Mouse (Mus musculus): ENCODE data around the gene Camk1. TPM values are rescaled to one million over a fixed set of nuclear protein-coding genes. Genes with fewer than 3 reads are reported as not detected.

Camk1 gene
- polyA plus RNA-seq, 1 experiment from 2014 or later: 110 TPM

- no peak overlapping the region for H3K9ac ChIP-seq
- H3K9me3 ChIP-seq (replicated peaks): no peaks in the 10 kb centered on the region
- 50% methylated on average over 3 of the region's 3 CpGs for WGBS
- 0 out of 2 replicates have a peak, but pooled peaks cover 3% of the 10 kb centered on the region for H3K27me3 ChIP-seq (replicated peaks)
- 0 out of 2 replicates have a peak, but pooled peaks cover 3% of the 10 kb centered on the region for H3K4me1 ChIP-seq (replicated peaks)
- H3K4me2 ChIP-seq: no peak overlapping the region
- H3K27ac ChIP-seq (ENCODE audit: poor library complexity, severe bottlenecking): no peak overlapping the region
- no peak for ATAC-seq (ENCODE audit: insufficient number of reproducible peaks, low FRiP score)
- no peak overlapping the region for H3K4me3 ChIP-seq
- H3K36me3 ChIP-seq: no peaks in the 10 kb centered on the region
Observed at GRCm38 (mm10) chr6:113353696-113354095, 9.9 kb upstream of the Camk1 start.

- ATAC-seq (ENCODE audit: insufficient number of reproducible peaks, low FRiP score): no peak
- Histone ChIP-seq H3K9ac (no peak overlapping the region), H3K36me3 (no peaks in the 10 kb centered on the region), H3K9me3 (replicated peaks) (no peaks in the 10 kb centered on the region), H3K4me2 (no peak overlapping the region), H3K27me3 (replicated peaks) (0 out of 2 replicates have a peak, but pooled peaks cover 3% of the 10 kb centered on the region), H3K4me3 (no peak overlapping the region), H3K4me1 (replicated peaks) (0 out of 2 replicates have a peak, but pooled peaks cover 3% of the 10 kb centered on the region), H3K27ac (ENCODE audit: poor library complexity, severe bottlenecking) (no peak overlapping the region)
- 73% methylated on average over 3 of the region's 3 CpGs for WGBS
Observed at GRCm38 (mm10) chr6:113352820-113353219, 9.0 kb upstream of the Camk1 start.

- Histone ChIP-seq H3K27ac (ENCODE audit: poor library complexity, severe bottlenecking) (no peak overlapping the region), H3K4me1 (replicated peaks) (0 out of 2 replicates have a peak, but pooled peaks cover 3% of the 10 kb centered on the region), H3K27me3 (replicated peaks) (0 out of 2 replicates have a peak, but pooled peaks cover 3% of the 10 kb centered on the region), H3K9me3 (replicated peaks) (no peaks in the 10 kb centered on the region), H3K9ac (no peak overlapping the region), H3K4me3 (no peak overlapping the region), H3K36me3 (no peaks in the 10 kb centered on the region), H3K4me2 (no peak overlapping the region)
- ATAC-seq (ENCODE audit: insufficient number of reproducible peaks, low FRiP score): no peak
- 66% methylated on average over 10 of the region's 10 CpGs for WGBS
Observed at GRCm38 (mm10) chr6:113351653-113352052, 7.9 kb upstream of the Camk1 start.

- no peak for ATAC-seq (ENCODE audit: insufficient number of reproducible peaks, low FRiP score)
- Histone ChIP-seq H3K9ac (no peak overlapping the region), H3K4me3 (no peak overlapping the region), H3K4me2 (no peak overlapping the region), H3K9me3 (replicated peaks) (no peaks in the 10 kb centered on the region), H3K27me3 (replicated peaks) (0 out of 2 replicates have a peak, but pooled peaks cover 3% of the 10 kb centered on the region), H3K4me1 (replicated peaks) (0 out of 2 replicates have a peak, but pooled peaks cover 3% of the 10 kb centered on the region), H3K36me3 (no peaks in the 10 kb centered on the region), H3K27ac (ENCODE audit: poor library complexity, severe bottlenecking) (no peak overlapping the region)
- 52% methylated on average over 1 of the region's 1 CpGs for WGBS
Observed at GRCm38 (mm10) chr6:113351161-113351560, 7.4 kb upstream of the Camk1 start.

GRCm38 (mm10) chr6:113350538-113350937 is 6.8 kb upstream of the Camk1 start:
- H3K36me3 ChIP-seq: no peaks in the 10 kb centered on the region
- no peak overlapping the region for H3K9ac ChIP-seq
- ATAC-seq (ENCODE audit: insufficient number of reproducible peaks, low FRiP score): no peak
- H3K4me1 ChIP-seq (replicated peaks): 0 out of 2 replicates have a peak, but pooled peaks cover 3% of the 10 kb centered on the region
- H3K9me3 ChIP-seq (replicated peaks): no peaks in the 10 kb centered on the region
- H3K27ac ChIP-seq (ENCODE audit: poor library complexity, severe bottlenecking): no peak overlapping the region
- no peak overlapping the region for H3K4me2 ChIP-seq
- H3K4me3 ChIP-seq: no peak overlapping the region
- 0 out of 2 replicates have a peak, but pooled peaks cover 3% of the 10 kb centered on the region for H3K27me3 ChIP-seq (replicated peaks)

GRCm38 (mm10) chr6:113346897-113347296 is 3.1 kb upstream of the Camk1 start:
- WGBS: 76% methylated on average over 4 of the region's 4 CpGs
- Histone ChIP-seq H3K9ac (no peak overlapping the region), H3K4me3 (no peak overlapping the region), H3K4me1 (replicated peaks) (peaks cover 29% of the 10 kb centered on the region), H3K27me3 (replicated peaks) (no peaks in the 10 kb centered on the region), H3K4me2 (no peak overlapping the region), H3K9me3 (replicated peaks) (no peaks in the 10 kb centered on the region), H3K27ac (ENCODE audit: poor library complexity, severe bottlenecking) (no peak overlapping the region), H3K36me3 (no peaks in the 10 kb centered on the region)
- ATAC-seq (ENCODE audit: insufficient number of reproducible peaks, low FRiP score): no peak

- Histone ChIP-seq H3K9me3 (replicated peaks) (no peaks in the 10 kb centered on the region), H3K36me3 (peaks cover 17% of the 10 kb centered on the region), H3K4me3 (peak overlapping the region; percentile 57; the same call in 1 of the 2 replicates), H3K4me1 (replicated peaks) (peaks cover 31% of the 10 kb centered on the region), H3K27me3 (replicated peaks) (no peaks in the 10 kb centered on the region), H3K4me2 (peak overlapping the region; percentile 72), H3K9ac (peak overlapping the region; percentile 85; the same call in 1 of the 2 replicates), H3K27ac (ENCODE audit: poor library complexity, severe bottlenecking) (no peak overlapping the region)
- WGBS: 45% methylated on average over 2 of the region's 2 CpGs
- no peak for ATAC-seq (ENCODE audit: insufficient number of reproducible peaks, low FRiP score)
Observed at GRCm38 (mm10) chr6:113344321-113344720, 537 bp upstream of the Camk1 start.

- Histone ChIP-seq H3K36me3 (peaks cover 38% of the 10 kb centered on the region), H3K4me1 (replicated peaks) (peaks cover 35% of the 10 kb centered on the region), H3K27ac (ENCODE audit: poor library complexity, severe bottlenecking) (peak overlapping the region; percentile 42), H3K9ac (peak overlapping the region; percentile 44; the same call in 1 of the 2 replicates), H3K9me3 (replicated peaks) (no peaks in the 10 kb centered on the region), H3K4me3 (peak overlapping the region; percentile 57), H3K27me3 (replicated peaks) (no peaks in the 10 kb centered on the region), H3K4me2 (peak overlapping the region; percentile 72)
- whole genome bisulfite sequencing: 34% methylated on average over 4 of the region's 7 CpGs
- no peak for ATAC-seq (ENCODE audit: insufficient number of reproducible peaks, low FRiP score)
Observed at GRCm38 (mm10) chr6:113342297-113342696, 1.5 kb downstream of the Camk1 start.

- WGBS: 78% methylated on average over 6 of the region's 6 CpGs
- Histone ChIP-seq H3K9ac (peak overlapping the region; percentile 55; the same call in 1 of the 2 replicates), H3K4me2 (peak overlapping the region; percentile 72), H3K4me1 (replicated peaks) (peaks cover 40% of the 10 kb centered on the region), H3K36me3 (peaks cover 40% of the 10 kb centered on the region), H3K27me3 (replicated peaks) (no peaks in the 10 kb centered on the region), H3K27ac (ENCODE audit: poor library complexity, severe bottlenecking) (peak overlapping the region; percentile 42; the same call in 1 of the 2 replicates), H3K4me3 (peak overlapping the region; percentile 57; the same call in 1 of the 2 replicates), H3K9me3 (replicated peaks) (no peaks in the 10 kb centered on the region)
- ATAC-seq (ENCODE audit: insufficient number of reproducible peaks, low FRiP score): no peak
Observed at GRCm38 (mm10) chr6:113341574-113341973, 2.2 kb downstream of the Camk1 start.

- H3K9me3 ChIP-seq (replicated peaks): no peaks in the 10 kb centered on the region
- H3K27me3 ChIP-seq (replicated peaks): no peaks in the 10 kb centered on the region
- 51% methylated on average over 8 of the region's 8 CpGs for WGBS
- no peak overlapping the region for H3K4me3 ChIP-seq
- no peak overlapping the region for H3K4me2 ChIP-seq
- ATAC-seq (ENCODE audit: insufficient number of reproducible peaks, low FRiP score): no peak
- no peak overlapping the region for H3K9ac ChIP-seq
- no peak overlapping the region for H3K27ac ChIP-seq (ENCODE audit: poor library complexity, severe bottlenecking)
- H3K4me1 ChIP-seq (replicated peaks): peaks cover 32% of the 10 kb centered on the region
- peaks cover 75% of the 10 kb centered on the region for H3K36me3 ChIP-seq
Observed at GRCm38 (mm10) chr6:113336852-113337620, 6.7 kb downstream of the Camk1 start.

GRCm38 (mm10) chr6:113334216-113334615 is 9.6 kb downstream of the Camk1 start:
- no peak for ATAC-seq (ENCODE audit: insufficient number of reproducible peaks, low FRiP score)
- no peak overlapping the region for H3K4me2 ChIP-seq
- no peak overlapping the region for H3K9ac ChIP-seq
- H3K9me3 ChIP-seq (replicated peaks): no peaks in the 10 kb centered on the region
- 83% methylated on average over 6 of the region's 6 CpGs for WGBS
- no peak overlapping the region for H3K4me3 ChIP-seq
- peaks cover 28% of the 10 kb centered on the region for H3K4me1 ChIP-seq (replicated peaks)
- H3K27ac ChIP-seq (ENCODE audit: poor library complexity, severe bottlenecking): no peak overlapping the region
- peaks cover 72% of the 10 kb centered on the region for H3K36me3 ChIP-seq
- H3K27me3 ChIP-seq (replicated peaks): no peaks in the 10 kb centered on the region

Data from heart, embryonic 12.5 days (tissue).